Mouse (Mus musculus) Muller cell, postnatal 12 days (primary cell): ENCODE results near the gene 2310061I04Rik.

Experiments
- DNase-seq: peaks from one replicate; pipeline ENCODE4 v3.0.0-alpha.2; 2015; ENCODE audit errors: inconsistent ontology term

The 2310061I04Rik gene

GRCm38 (mm10) chr17:35916297-35917142, 19.3 kb upstream of the 2310061I04Rik start, which contains the start of the genes Mrps18b and Ppp1r10:
Gene Mrps18b, minus strand, starts transcription at chr17:35916389.
Gene Ppp1r10, plus strand, starts transcription at chr17:35916434.
- peak; percentile 100 for DNase-seq

GRCm38 (mm10) chr17:35915538-35916296, 18.5 kb upstream of the 2310061I04Rik start:
- no peak for DNase-seq

DNA sequence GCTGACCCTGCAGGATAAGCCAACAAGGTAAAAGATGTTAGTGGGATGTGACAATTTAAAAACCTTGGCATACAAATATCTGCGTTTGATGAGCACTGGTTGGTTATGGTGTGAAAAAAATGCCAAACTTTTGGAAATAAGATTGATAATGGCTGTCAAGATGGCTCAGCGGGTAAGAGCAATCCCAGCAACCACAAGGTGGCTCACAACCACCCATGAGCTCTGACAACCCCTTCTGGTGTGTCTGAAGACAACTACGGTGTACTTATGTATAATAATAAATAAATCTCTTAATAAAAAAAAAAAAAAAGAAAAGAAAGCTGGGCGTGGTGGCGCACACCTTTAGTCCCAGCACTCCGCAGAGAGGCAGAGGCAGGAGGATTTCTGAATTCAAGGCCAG, 17.7 kb upstream of the 2310061I04Rik start:
- no peak for DNase-seq

DNA sequence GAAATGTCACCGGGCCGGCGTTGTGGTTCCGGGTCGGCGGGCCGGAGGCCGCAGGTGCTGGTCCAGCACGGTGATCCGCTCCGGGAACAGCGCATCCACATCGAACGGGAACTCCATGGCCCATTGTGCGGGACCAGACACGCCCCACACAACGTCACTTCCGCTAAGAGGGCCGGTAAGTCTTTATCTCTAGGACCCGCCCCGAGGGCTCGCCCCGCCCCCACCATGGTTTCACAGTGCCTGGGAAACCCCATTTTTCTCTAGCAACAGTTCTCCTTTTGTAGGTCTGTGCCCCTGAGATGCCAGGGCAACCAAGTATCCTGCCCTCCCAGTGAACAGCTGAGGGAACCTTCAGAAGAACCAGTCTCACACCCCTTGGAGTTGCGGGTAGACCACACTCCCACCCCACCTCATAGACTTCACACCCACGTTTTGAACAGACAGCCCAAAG, 12.7 kb upstream of the 2310061I04Rik start, which contains the start of gene Atat1:
Gene Atat1, minus strand, starts transcription at position 157 of the 451 bp plus-strand sequence.
- DNase-seq, result peak; percentile 95

GRCm38 (mm10) chr17:35909186-35909918, 12.1 kb upstream of the 2310061I04Rik start:
- no peak for DNase-seq

DNA sequence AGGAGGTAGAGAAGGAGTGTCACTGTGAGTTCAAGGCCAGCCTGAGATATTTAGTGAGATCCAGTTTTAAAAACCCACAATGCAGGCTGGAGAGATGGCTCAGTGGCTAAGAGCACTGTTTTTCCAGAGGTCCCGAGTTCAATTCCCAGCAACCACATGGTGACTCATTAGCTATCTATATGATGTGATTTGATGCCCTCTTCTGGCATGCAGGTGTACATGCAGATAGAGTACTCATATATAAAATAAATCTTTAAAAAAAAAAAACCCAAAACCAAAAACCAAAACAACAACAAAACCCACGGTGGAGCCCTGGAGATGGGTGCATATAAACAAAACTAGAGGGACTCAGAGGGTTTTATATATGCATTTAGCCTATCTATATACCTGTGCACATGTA, 10.4 kb upstream of the 2310061I04Rik start:
- no peak for DNase-seq

DNA sequence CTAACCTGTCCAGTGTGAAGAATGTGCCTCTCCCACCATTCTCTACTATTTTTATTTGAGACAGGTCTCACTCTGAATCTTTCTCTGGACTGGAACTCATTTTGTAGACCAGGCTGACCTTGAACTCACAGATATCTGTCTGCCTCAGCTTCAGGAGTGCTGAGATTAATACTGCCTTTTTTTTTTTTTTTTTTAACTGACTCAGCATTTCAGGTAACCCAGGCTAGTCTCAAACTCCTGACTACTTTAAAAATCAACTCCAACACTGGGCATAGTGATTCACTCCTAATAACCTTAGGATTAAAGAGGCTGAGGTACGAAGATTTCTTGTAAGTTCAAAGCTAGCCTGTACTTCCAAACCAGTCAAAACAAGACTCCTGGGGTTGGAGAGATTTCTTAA, 8.4 kb upstream of the 2310061I04Rik start:
- DNase-seq, result no peak

GRCm38 (mm10) chr17:35903992-35904355, 6.7 kb upstream of the 2310061I04Rik start:
- DNase-seq, result no peak

- peak; percentile 77 for DNase-seq
These were observed 6.2 kb upstream of the 2310061I04Rik start for GRCm38 (mm10) chr17:35903343-35903991.

DNA sequence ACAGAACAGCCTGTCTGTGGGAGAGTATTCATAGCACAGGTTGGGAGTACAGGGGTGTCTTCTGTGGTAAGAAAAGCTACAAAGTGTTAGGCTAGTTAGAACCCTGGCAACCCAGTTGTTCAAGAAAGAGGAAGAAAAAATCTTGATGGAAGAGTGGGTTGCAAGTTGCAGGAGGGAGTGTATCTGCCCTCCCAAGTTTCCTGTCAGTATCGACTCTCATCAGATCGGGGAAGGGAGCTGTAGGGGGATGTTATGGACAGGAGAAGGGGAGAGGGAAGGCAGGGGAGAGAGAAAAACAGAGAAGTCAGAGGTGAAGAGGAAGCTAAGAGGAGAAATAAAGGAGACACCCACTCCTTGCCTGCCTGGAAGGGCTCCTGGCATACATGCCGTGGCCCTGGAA, 3.4 kb upstream of the 2310061I04Rik start:
- DNase-seq, result no peak

DNA sequence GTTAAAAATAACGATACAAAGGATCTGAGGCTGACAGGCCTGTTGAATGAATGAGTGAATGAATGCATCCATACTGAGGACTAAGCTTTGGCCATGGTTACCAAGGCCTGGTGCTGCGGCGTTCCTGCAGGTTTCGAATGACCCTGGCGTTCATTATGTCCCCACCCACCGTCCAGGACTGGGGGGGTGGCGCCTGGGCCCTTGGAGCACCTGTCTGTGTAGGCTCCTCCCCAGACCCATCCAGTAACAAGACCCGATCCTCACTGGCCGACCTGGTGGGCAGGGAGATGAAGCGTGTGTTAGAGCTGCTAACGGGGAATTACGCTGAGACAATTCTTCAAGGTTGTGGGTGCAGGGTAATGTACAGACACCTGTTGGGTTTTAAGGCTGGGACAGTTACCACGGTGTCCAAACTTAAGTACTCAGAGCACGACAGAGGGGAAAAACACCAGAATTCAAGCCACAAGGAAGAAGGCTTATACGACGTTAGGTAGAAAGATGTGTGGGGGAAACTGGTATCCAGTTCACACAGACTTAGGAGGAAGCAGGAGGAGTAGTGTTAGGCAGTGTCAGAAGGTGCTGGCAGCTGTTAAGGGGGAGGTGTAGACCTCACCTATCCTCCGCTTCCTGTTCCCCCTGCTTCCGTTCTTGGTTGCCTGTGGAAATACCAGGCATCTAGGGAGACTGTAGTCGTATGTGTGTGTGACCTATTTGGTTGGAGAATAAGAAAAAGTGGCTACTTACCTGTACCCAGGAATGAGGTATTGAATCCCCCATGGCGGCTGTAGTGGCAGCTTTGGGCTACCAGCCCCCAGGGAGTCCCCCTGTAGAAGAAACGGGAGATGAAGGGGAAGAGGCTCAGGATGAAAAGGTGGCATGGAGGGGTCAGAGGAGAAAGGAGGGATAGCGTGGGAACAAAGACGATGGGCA, 678 bp upstream of the 2310061I04Rik start:
- DNase-seq, result no peak

GRCm38 (mm10) chr17:35887725-35888124, 9.5 kb downstream of the 2310061I04Rik start:
- no peak for DNase-seq

- no peak for DNase-seq
These were observed 13.5 kb downstream of the 2310061I04Rik start for GRCm38 (mm10) chr17:35883777-35884176.

GRCm38 (mm10) chr17:35882924-35883323, 14.3 kb downstream of the 2310061I04Rik start:
- no peak for DNase-seq

GRCm38 (mm10) chr17:35879245-35880057, 17.8 kb downstream of the 2310061I04Rik start, which contains the start of gene Dhx16:
Gene Dhx16, plus strand, starts transcription at chr17:35879819.
- DNase-seq, result peak; percentile 97

- no peak for DNase-seq
These were observed 22.5 kb downstream of the 2310061I04Rik start for GRCm38 (mm10) chr17:35874721-35875120.

- peak; percentile 87 for DNase-seq
These were observed 23.3 kb downstream of the 2310061I04Rik start for GRCm38 (mm10) chr17:35873774-35874519.

GRCm38 (mm10) chr17:35870884-35871696, 26.1 kb downstream of the 2310061I04Rik start:
- DNase-seq, result no peak
